Mouse (Mus musculus) splenic B cell, adult 2 months (primary cell): ENCODE results near the gene Zmynd15.
A peak's percentile ranks its signal among the peaks of the same experiment; 100 is the strongest.

Experiments used
- DNase-seq: peaks from one replicate; pipeline ENCODE4 v3.0.0-alpha.2; 2011; ENCODE audit warnings: low read depth, low spot score
- H3K27me3 ChIP-seq: 2 replicates; pipeline ENCODE4 v1.6.1; 2012; ENCODE audit warnings: mild to moderate bottlenecking, low read length, moderate library complexity, mixed read lengths; ENCODE audit not compliant: control insufficient read depth, poor library complexity, insufficient read depth, severe bottlenecking
- H3K36me3 ChIP-seq: 2 replicates; pipeline ENCODE4 v1.6.1; 2012; ENCODE audit warnings: mild to moderate bottlenecking, low read length, moderate library complexity, mixed read lengths; ENCODE audit not compliant: control insufficient read depth, poor library complexity, insufficient read depth, severe bottlenecking

Zmynd15 gene

DNA sequence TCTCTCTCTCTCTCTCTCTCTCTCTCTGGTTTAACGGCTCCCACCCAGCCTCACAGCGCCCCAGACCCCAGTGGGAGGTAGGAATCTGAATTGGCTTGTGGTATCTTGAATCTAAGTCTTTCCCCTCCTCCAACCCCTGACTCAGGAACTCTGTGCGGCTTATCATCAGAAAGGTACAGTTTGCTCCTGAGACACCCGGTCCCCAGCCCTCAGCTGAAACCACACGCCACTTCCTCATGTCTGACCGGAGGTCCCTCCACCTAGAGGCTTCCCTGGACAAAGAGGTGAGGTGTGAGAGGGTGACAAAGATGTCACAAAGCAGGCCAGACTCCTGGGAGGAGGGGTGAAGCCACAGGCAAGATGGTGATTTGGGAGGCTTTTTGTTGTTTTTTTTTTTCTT, 21.8 kb upstream of the Zmynd15 start:
- DNase-seq = no peak
- no peaks in the 10 kb centered on the region for H3K27me3 ChIP-seq
- H3K36me3 ChIP-seq = peaks cover 17% of the 10 kb centered on the region

DNA sequence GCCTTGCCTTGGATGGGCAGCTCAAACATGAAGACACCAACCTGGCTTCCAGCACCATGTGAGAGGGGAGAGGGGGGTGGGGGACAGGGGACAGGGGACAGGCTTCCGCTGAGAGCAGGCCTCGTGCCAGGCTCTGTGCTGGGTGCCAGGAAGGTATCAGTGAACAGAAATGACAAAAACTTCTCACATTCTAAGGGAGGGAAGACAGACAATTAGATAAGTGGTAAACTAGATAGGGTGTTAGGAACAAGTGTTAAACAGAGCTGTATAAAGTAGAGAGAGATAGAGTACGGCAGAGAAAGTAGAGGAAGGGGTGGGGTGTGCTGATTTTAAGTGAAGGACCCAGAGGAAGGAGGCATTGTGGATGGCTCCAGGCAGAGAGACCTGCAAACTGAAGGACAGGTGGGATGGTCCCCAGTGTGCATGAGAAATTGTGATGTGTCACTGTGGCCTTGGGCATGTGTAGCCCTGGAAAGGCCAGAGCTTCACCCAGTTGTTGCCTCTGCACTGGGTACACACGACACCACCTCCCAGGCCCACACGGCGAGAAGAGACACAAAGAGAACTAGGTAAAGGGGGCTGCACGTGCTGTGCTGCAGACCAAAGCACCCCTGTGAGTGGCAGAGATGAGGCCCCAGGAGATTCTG, 20.4 kb upstream of the Zmynd15 start:
- peaks cover 17% of the 10 kb centered on the region for H3K36me3 ChIP-seq
- H3K27me3 ChIP-seq = no peaks in the 10 kb centered on the region
- no peak for DNase-seq

DNA sequence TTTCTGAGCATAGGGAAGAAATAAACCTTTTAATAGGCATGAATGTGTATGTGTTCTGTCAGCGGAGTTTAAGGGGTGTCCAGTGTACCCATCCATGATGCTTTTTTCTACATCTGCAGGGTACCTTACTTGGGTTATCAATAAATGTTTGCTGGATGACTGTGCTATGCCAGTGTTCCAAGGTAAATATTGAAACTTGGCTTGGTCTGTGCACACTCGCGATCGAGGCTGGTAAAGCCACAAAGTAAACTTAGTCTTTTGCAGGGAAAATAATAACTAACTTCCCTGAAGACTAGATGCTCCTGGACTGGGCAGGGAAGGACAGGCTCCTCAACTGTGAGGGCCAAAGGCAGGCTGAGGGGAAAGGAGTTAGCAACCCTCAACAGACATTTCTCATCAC, 18.6 kb upstream of the Zmynd15 start:
- H3K36me3 ChIP-seq = peaks cover 17% of the 10 kb centered on the region
- no peak for DNase-seq
- H3K27me3 ChIP-seq = no peaks in the 10 kb centered on the region

DNA sequence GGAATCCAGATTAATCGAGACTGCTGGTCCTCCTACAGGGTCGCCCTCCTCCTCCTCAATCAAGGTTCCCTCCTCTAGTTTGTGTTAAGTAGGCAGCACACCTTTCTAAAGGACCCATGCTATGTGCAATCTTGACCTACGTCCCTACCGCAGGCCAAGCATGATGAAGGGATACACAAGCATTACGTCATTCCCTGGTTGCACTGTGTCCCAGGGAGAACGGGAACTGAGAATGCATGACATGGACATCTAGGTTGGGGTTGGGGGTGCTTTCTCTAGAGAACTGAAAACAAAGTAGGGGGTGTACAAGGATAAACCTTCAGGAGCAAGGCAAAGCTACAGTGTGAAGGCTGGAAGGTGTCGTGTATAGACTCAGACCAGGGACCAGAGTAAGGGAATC, 17.4 kb upstream of the Zmynd15 start:
- no peak for DNase-seq
- Histone ChIP-seq H3K27me3 (no peaks in the 10 kb centered on the region), H3K36me3 (peaks cover 12% of the 10 kb centered on the region)

DNA sequence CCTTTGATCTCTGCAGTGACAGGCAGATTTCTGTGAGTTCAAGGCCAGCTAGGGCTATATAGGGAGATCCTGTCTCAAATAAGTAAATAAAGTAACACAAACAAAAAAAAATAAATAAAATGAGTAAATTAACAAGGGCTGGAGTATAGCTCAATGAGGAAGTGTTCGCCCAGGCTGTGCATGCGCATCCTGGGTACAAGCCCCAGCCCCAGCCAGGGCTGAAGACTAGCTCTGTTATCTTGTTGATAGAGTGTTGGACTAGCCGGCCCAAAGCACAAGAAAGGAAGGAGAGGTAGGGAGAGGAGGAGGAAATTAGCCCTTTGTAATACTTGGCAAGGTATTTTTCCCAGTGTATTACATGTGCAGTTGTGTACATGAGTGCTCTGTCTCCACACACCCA, 15.3 kb upstream of the Zmynd15 start:
- Histone ChIP-seq H3K27me3 (no peaks in the 10 kb centered on the region), H3K36me3 (peaks cover 8% of the 10 kb centered on the region)
- DNase-seq = no peak

DNA sequence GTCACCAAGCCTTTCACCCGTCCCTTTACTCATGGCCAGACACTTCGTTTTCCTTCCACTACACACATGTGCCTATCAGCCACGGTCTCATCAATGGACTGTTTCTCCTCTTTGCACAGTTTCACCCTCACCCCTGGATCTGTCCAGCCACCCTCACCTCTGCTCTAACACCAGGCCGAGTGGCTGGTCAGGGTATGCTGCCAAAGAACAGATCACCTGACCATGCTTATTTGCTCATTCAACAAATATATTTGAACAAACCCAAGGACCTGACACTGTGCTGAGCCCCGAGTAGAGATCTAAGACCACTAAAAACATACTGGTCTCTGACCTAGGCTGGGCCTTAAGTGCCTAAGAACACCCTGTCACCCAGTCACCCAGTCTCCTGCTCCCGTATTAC, 14.6 kb upstream of the Zmynd15 start:
- DNase-seq = no peak
- H3K36me3 ChIP-seq = peaks cover 6% of the 10 kb centered on the region
- H3K27me3 ChIP-seq = no peaks in the 10 kb centered on the region

DNA sequence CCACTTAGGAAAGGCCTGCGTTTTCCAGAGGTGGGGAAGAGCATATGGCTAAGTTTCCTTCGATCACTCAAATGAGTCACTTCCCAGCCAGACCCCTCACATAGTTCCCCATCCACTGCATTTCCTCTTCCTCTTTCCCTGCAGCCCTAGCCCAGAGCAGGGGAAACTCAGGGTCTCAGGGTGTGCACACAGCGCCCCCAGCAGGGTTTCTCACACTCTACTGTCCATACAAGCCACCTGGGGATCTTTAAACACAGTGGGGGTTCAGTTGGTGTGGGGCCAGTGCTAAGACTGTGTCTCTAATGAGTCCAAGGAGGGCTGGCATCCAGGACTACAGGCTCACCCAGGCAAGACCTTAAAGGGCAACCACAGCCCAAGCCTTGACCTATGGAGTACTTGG, 12.5 kb upstream of the Zmynd15 start:
- Histone ChIP-seq H3K27me3 (no peaks in the 10 kb centered on the region), H3K36me3 (no peaks in the 10 kb centered on the region)
- peak; percentile 32 for DNase-seq

DNA sequence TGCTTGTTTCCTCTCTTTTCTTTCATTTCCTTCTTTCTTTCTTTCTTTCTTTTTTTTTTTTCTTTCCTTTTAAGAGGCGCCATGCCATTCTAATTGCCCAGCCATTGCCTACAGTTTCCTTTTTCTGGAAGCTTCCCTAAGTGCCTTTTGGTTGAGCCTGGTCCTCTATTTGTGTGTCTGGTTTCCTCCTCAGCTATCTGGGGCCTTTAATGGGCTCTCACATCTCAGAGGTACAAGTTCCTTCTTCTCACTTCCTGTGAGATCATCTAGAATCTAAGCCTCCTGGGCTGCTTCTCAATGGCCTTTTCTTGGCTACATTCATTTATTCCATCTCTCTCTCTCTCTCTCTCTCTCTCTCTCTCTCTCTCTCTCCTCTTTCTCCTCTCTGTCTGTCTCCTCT, 11.9 kb upstream of the Zmynd15 start:
- DNase-seq = peak; percentile 63
- H3K27me3 ChIP-seq = no peaks in the 10 kb centered on the region
- no peaks in the 10 kb centered on the region for H3K36me3 ChIP-seq

DNA sequence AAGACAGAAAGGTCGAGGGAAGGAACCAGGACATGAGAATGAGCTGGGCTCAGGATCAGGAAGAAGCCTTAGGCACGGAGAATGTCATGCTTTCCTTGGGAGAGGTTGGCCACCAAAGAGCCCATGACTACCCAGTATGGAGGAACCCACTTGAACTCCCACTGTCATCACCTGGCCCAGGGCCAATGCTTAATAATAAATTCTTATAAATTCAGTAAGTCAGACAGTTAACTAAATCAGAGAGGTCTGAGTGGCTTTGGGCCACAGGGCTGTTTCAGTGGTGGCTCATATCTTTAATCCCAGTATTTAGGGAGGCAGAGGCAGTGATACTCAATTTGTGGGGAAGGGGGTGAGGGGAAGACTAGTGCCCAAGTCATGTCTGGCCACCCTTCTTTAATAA, 8.3 kb upstream of the Zmynd15 start:
- Histone ChIP-seq H3K27me3 (no peaks in the 10 kb centered on the region), H3K36me3 (peaks cover 2% of the 10 kb centered on the region; the same call in 1 of the 2 replicates)
- DNase-seq = no peak

DNA sequence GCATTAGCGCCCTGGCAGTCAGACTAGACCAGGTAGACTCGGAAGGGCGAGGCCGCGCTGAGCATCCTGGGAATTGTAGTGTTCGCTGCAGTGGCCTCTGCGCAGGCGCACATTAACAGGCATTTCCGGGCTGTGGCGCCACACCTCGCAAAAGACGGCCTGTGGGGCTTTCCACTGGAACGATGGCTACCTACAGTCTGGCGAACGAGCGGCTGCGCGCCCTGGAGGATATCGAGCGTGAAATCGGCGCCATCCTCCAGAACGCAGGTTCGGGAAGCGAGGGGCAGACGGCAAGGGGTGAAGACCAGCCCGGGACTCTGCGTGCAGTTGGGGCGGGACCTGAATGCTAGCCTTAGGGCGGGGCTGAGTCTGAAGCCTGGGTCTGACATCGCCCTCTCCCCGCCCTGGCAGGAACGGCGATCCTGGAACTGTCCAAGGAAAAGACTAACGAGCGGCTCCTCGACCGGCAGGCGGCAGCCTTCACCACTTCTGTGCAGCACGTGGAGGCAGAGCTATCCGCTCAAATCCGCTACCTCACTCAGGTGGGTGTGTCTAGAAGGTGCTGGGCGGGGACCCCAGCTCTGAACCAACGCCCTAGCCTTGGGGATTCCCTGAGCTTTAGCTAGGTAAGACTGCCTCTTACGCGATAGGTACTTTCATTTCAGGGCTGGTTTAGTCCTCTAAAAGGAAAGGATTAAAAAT, 7.3 kb upstream of the Zmynd15 start, which contains the start of gene Med11:
Gene Med11 (plus strand): TSS at position 123 of the 702 bp plus-strand sequence.
- Histone ChIP-seq H3K27me3 (no peaks in the 10 kb centered on the region), H3K36me3 (peaks cover 2% of the 10 kb centered on the region; the same call in 1 of the 2 replicates)
- DNase-seq = peak; percentile 96

DNA sequence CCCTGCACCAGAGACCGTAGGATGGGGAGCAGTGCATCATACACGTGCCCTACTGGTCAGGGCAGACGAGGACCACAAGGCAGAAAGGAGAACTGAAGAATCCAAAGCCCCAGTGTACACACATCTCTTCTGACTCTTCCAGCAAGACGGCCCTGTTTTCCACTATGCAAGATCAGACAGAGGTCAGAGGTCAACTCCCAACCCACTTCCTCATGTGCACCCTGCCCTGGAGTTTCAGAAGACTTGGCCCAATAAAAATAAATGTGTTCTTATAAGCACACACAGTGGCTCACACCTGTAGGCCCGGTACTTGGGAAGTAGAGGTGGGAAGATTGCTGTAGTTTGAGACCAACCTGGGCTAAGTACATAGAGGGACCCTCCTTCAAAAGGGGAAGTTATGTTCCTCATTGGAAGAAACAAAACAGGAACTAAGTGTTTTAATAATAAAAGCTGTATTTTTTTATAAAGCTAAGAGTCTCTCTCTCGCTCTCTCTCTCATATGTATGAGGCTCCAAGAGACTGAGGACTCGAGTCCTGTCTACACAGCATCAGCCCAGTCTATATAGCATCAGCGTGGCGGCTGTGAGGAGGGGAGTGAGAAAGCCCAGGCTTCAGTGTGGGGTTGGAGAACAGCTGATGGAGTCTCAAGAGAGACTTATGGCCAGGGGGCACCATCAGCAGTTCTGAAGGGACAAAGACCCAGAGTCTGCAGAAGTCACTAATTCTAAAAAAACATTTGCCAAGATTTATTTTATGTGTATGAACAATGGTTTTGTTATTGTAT, 5.8 kb upstream of the Zmynd15 start:
- DNase-seq = peak; percentile 69
- H3K36me3 ChIP-seq = peaks cover 2% of the 10 kb centered on the region; the same call in 1 of the 2 replicates
- H3K27me3 ChIP-seq = no peaks in the 10 kb centered on the region

DNA sequence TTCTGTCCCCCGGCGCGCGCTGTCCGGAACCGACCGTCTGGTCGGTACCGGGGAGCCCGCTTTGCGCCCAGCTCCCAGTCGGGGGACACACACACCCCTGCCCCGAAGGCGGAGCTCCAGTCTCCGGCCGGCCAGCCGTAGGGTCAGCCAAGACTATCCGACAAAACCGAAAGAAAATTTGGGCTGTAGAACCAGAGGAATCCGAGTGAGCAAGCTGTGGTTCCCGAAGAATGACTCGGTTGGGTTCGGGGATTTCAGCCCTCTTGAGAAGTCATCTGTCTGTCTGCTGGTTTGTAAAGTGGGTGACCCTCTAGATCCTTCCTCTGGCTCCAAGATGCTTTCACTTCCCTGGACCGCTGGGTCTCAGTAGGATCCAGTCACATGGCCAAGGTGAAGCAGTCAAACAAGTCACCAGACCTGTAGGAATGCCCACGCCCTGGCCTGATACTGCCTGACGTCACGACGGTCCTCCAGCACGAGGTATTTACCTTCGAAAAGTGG, 418 bp downstream of the Zmynd15 start, which contains the start of gene Cxcl16:
Gene Cxcl16 (minus strand): TSS at position 384 of the 501 bp plus-strand sequence.
- no peaks in the 10 kb centered on the region for H3K36me3 ChIP-seq
- peak; percentile 62 for DNase-seq
- H3K27me3 ChIP-seq = no peaks in the 10 kb centered on the region

DNA sequence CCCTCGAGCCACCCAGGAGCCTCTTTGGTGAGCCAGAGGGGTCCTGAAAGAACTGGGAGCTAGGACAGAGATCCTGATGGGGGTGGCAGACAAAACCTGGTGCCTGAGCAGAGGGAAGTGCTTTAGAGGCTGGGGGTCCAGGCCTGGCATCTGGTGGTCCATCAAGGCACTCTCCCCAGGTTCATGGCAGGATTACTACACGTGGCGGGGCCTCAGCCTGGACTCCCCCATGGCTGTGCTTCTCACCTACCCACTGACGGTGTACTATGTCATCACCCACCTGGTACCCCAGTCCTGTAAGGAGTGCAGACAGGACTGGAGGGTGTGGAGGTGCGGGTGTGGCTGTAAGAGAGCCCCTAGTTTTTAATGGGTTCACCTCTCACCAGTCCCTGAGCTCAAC, 4.7 kb downstream of the Zmynd15 start:
- Histone ChIP-seq H3K36me3 (no peaks in the 10 kb centered on the region), H3K27me3 (no peaks in the 10 kb centered on the region)
- no peak for DNase-seq

DNA sequence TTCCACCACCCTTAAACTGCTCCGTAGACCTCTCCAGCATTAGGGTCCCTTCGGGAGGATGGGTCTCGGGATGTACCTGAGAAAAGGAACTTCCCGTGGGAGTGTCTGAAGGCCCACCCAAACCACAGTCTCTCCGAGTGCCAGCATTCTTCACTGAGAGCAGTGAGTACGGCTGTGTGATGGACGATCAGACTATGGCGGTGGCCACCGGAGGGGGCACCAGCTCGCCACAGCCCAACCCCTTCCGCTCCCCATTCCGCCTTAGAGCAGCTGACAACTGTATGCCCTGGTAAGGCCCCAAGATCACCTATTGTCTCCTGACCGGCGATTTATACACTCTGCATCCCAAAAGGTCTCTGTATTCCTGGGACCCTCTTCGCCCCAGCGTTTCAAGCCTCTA, 6.0 kb downstream of the Zmynd15 start:
- DNase-seq = no peak
- H3K27me3 ChIP-seq = no peaks in the 10 kb centered on the region
- H3K36me3 ChIP-seq = no peaks in the 10 kb centered on the region

DNA sequence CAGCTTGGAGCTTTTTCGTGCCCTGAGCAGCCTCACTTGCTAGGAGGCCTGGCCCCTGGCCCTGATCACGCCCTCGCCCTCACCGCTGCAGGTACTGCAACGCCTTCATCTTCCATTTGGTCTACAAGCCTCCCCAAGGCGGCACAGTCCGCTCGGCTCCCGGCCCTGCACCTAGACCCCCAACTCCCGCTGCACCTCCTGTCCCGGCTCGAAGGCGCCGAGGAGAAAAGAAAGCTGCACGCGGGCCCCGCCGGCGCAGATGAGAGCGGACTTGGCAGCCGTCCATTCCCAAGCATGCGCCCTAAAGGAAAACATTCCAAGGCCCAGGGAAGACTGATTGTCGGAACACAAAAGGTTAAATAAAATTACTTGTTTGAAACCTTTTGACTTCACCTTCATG, 6.6 kb downstream of the Zmynd15 start:
- no peaks in the 10 kb centered on the region for H3K27me3 ChIP-seq
- DNase-seq = no peak
- no peaks in the 10 kb centered on the region for H3K36me3 ChIP-seq
